Mouse (Mus musculus): ENCODE data around the gene Sphk2. TPM values are rescaled to one million over a fixed set of nuclear protein-coding genes. Genes with fewer than 3 reads are reported as not detected.

Sphk2 gene
- polyA plus RNA-seq, 1 experiment from 2014 or later: 24.4 TPM

- no peak overlapping the region for H3K4me3 ChIP-seq (ENCODE audit: low read depth, low read length)
- ATAC-seq (ENCODE audit: insufficient number of reproducible peaks, insufficient read depth, low FRiP score, low read depth): no peak
- no peak overlapping the region for H3K4me2 ChIP-seq (replicated peaks; ENCODE audit: low read depth, low read length)
- no peaks in the 10 kb centered on the region for H3K9me3 ChIP-seq (ENCODE audit: control insufficient read depth, low read depth, low read length)
- no peak overlapping the region for H3K9ac ChIP-seq (replicated peaks; ENCODE audit: low read depth, low read length)
- H3K27me3 ChIP-seq (ENCODE audit: control insufficient read depth, insufficient read depth, low read length): no peaks in the 10 kb centered on the region
- 90% methylated on average over 24 of the region's 24 CpGs for WGBS
- peaks cover 40% of the 10 kb centered on the region for H3K4me1 ChIP-seq (ENCODE audit: control insufficient read depth, insufficient read depth, low read length)
- H3K36me3 ChIP-seq (ENCODE audit: control insufficient read depth, insufficient read depth, low read length): peaks cover 41% of the 10 kb centered on the region
- H3K27ac ChIP-seq (ENCODE audit: low read length): no peak overlapping the region
Measured at GRCm38 (mm10) chr7:45711316-45712021, 6.3 kb downstream of the Sphk2 start.

- H3K27ac ChIP-seq (ENCODE audit: low read length): no peak overlapping the region
- peaks cover 32% of the 10 kb centered on the region for H3K4me1 ChIP-seq (ENCODE audit: control insufficient read depth, insufficient read depth, low read length)
- H3K4me2 ChIP-seq (replicated peaks; ENCODE audit: low read depth, low read length): no peak overlapping the region
- no peak overlapping the region for H3K4me3 ChIP-seq (ENCODE audit: low read depth, low read length)
- no peak for ATAC-seq (ENCODE audit: insufficient number of reproducible peaks, insufficient read depth, low FRiP score, low read depth)
- H3K27me3 ChIP-seq (ENCODE audit: control insufficient read depth, insufficient read depth, low read length): no peaks in the 10 kb centered on the region
- peaks cover 41% of the 10 kb centered on the region for H3K36me3 ChIP-seq (ENCODE audit: control insufficient read depth, insufficient read depth, low read length)
- no peak overlapping the region for H3K9ac ChIP-seq (replicated peaks; ENCODE audit: low read depth, low read length)
- H3K9me3 ChIP-seq (ENCODE audit: control insufficient read depth, low read depth, low read length): no peaks in the 10 kb centered on the region
- whole genome bisulfite sequencing: 88% methylated on average over 20 of the region's 20 CpGs
Measured at GRCm38 (mm10) chr7:45710477-45711191, 7.2 kb downstream of the Sphk2 start.

DNA sequence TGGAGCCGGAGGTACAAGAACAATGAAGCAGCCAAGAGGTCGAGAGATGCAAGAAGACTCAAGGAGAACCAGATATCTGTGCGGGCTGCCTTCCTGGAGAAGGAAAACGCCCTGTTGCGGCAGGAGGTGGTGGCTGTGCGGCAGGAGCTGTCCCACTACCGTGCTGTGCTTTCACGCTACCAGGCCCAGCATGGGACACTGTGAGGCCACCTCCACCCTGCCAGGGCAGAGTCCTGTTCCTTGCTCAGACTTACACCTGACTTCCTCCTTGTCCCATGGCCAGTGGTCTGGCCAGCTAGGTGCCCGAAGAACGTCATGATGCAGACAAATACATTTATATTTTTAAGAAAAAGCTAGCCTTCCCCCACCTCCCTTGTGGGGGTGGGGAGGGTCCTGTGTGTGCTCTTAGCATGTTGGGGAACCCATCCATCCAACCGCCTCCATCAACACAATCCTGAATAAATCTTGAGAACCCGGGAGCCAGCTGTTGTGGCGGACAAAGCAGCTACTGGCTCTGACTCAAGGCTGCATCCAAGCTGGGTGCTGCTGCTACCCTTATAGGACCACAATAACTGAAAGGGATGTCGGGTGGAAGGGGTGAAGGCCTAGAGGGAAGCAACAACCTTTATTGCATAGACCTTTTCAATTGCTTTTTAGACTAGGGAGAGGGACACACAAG, 8.0 kb downstream of the Sphk2 start:
- Histone ChIP-seq H3K4me3 (ENCODE audit: low read depth, low read length) (no peak overlapping the region), H3K27me3 (ENCODE audit: control insufficient read depth, insufficient read depth, low read length) (no peaks in the 10 kb centered on the region), H3K4me2 (replicated peaks; ENCODE audit: low read depth, low read length) (no peak overlapping the region), H3K27ac (ENCODE audit: low read length) (no peak overlapping the region), H3K4me1 (ENCODE audit: control insufficient read depth, insufficient read depth, low read length) (peaks cover 29% of the 10 kb centered on the region), H3K36me3 (ENCODE audit: control insufficient read depth, insufficient read depth, low read length) (peaks cover 41% of the 10 kb centered on the region), H3K9ac (replicated peaks; ENCODE audit: low read depth, low read length) (no peak overlapping the region), H3K9me3 (ENCODE audit: control insufficient read depth, low read depth, low read length) (no peaks in the 10 kb centered on the region)
- 74% methylated on average over 14 of the region's 14 CpGs for WGBS
- ATAC-seq (ENCODE audit: insufficient number of reproducible peaks, insufficient read depth, low FRiP score, low read depth): no peak

DNA sequence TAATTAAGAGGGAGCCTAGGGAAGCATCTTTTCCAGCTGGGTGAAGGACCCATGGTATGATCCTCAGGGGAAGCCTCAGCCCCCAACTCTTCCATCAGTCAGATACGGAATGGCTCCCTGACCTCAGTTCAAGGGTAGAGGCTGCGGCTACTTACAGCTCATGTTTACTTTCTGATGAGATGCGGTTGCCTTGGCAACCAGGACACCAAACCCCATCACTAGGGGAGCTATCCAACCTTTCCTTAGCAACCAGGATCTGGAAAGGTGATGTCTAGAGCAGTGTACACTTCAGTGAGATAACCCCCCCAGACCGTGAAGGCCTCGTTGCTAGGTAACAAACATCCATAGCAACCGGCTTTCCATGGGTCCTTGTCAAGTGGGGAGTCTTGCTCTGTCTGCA, 8.8 kb downstream of the Sphk2 start:
- no peak overlapping the region for H3K27ac ChIP-seq (ENCODE audit: low read length)
- H3K4me2 ChIP-seq (replicated peaks; ENCODE audit: low read depth, low read length): no peak overlapping the region; the same call in 1 of the 2 replicates

DNA sequence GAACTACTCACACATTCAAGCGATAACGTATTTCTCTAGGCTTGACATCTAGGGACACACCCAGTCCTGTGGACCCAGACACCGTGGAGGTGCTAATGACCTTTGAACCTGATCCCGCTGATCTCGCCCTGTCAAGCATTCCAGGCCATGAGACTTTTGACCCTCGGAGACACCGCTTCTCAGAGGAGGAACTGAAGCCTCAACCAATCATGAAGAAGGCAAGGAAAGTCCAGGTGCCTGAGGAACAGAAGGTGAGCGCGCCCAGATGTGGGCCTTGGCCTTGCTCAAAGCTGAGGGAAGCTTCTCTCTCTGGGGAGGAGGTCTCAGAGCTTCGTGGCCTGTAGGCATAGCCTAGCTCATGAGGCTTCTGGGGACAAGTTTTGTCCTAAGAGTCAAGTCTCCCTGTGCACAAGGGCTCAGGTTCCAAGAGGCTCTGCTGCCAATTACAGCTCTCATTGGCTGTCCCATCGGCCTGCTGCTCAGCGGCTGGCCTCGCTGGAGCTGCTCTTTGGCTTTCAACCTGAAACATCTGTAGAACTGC, 9.5 kb downstream of the Sphk2 start:
- H3K9ac ChIP-seq (replicated peaks; ENCODE audit: low read depth, low read length): 0 out of 2 replicates have a peak overlapping the region, but pooled peaks have one; percentile 6
- H3K4me3 ChIP-seq (ENCODE audit: low read depth, low read length): 0 out of 2 replicates have a peak overlapping the region, but pooled peaks have one; percentile 74
- no peak for ATAC-seq (ENCODE audit: insufficient number of reproducible peaks, insufficient read depth, low FRiP score, low read depth)
- H3K4me1 ChIP-seq (ENCODE audit: control insufficient read depth, insufficient read depth, low read length): peaks cover 24% of the 10 kb centered on the region
- H3K27me3 ChIP-seq (ENCODE audit: control insufficient read depth, insufficient read depth, low read length): no peaks in the 10 kb centered on the region
- no peaks in the 10 kb centered on the region for H3K9me3 ChIP-seq (ENCODE audit: control insufficient read depth, low read depth, low read length)
- peak overlapping the region; percentile 74; the same call in 1 of the 2 replicates for H3K27ac ChIP-seq (ENCODE audit: low read length)
- peaks cover 36% of the 10 kb centered on the region for H3K36me3 ChIP-seq (ENCODE audit: control insufficient read depth, insufficient read depth, low read length)
- H3K4me2 ChIP-seq (replicated peaks; ENCODE audit: low read depth, low read length): peak overlapping the region; percentile 96
- WGBS: 35% methylated on average over 13 of the region's 13 CpGs

More for the DNA sequence above, 8.8 kb downstream of the Sphk2 start:
- Histone ChIP-seq H3K27me3 (ENCODE audit: control insufficient read depth, insufficient read depth, low read length) (no peaks in the 10 kb centered on the region), H3K4me1 (ENCODE audit: control insufficient read depth, insufficient read depth, low read length) (peaks cover 24% of the 10 kb centered on the region), H3K4me3 (ENCODE audit: low read depth, low read length) (no peak overlapping the region), H3K9me3 (ENCODE audit: control insufficient read depth, low read depth, low read length) (no peaks in the 10 kb centered on the region), H3K36me3 (ENCODE audit: control insufficient read depth, insufficient read depth, low read length) (peaks cover 41% of the 10 kb centered on the region), H3K9ac (replicated peaks; ENCODE audit: low read depth, low read length) (no peak overlapping the region)
- ATAC-seq (ENCODE audit: insufficient number of reproducible peaks, insufficient read depth, low FRiP score, low read depth): no peak
- 34% methylated on average over 6 of the region's 6 CpGs for WGBS

DNA sequence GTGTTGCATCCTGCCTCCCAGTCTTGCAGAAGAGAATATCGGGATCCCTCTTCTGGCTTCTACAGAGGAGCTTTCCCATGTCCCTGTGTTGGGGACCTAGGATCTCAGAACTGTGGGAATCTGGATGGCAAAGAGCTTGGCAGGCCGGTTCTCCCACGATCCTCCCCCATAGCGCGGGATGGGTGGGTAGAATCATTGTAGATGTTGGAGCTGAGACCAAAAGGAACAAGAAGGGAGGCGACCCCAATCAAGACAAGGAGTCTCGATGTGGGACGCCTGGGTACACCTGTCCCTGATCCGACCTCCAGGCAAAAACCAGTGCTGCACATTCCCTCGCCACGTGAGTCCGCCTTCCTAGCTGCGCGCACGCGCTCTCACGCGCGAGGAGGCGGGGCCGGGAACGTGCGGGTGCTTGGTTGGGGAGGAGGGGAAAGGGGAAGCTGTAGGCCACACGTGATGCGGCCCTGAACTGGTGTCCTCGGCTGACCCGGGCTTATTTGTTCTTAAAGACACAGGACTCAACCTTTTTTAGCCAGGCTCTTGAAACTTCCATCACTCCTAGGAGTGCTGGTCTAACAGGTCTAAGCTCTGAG, 10.3 kb downstream of the Sphk2 start:
- no peaks in the 10 kb centered on the region for H3K9me3 ChIP-seq (ENCODE audit: control insufficient read depth, low read depth, low read length)
- H3K4me3 ChIP-seq (ENCODE audit: low read depth, low read length): peak overlapping the region; percentile 74
- peaks cover 28% of the 10 kb centered on the region for H3K36me3 ChIP-seq (ENCODE audit: control insufficient read depth, insufficient read depth, low read length)
- H3K27me3 ChIP-seq (ENCODE audit: control insufficient read depth, insufficient read depth, low read length): no peaks in the 10 kb centered on the region
- peak overlapping the region; percentile 96 for H3K4me2 ChIP-seq (replicated peaks; ENCODE audit: low read depth, low read length)
- peak; percentile 8; the same call in 1 of the 2 replicates for ATAC-seq (ENCODE audit: insufficient number of reproducible peaks, insufficient read depth, low FRiP score, low read depth)
- 1% methylated on average over 27 of the region's 27 CpGs for WGBS
- peaks cover 22% of the 10 kb centered on the region for H3K4me1 ChIP-seq (ENCODE audit: control insufficient read depth, insufficient read depth, low read length)
- peak overlapping the region; percentile 74 for H3K27ac ChIP-seq (ENCODE audit: low read length)
- peak overlapping the region; percentile 73; the same call in 1 of the 2 replicates for H3K9ac ChIP-seq (replicated peaks; ENCODE audit: low read depth, low read length)

- ATAC-seq (ENCODE audit: insufficient number of reproducible peaks, insufficient read depth, low FRiP score, low read depth): 0 out of 2 replicates have a peak, but pooled peaks have one; percentile 4
- H3K27ac ChIP-seq (ENCODE audit: low read length): peak overlapping the region; percentile 74
- no peaks in the 10 kb centered on the region for H3K27me3 ChIP-seq (ENCODE audit: control insufficient read depth, insufficient read depth, low read length)
- H3K9me3 ChIP-seq (ENCODE audit: control insufficient read depth, low read depth, low read length): no peaks in the 10 kb centered on the region
- WGBS: 1% methylated on average over 45 of the region's 45 CpGs
- H3K9ac ChIP-seq (replicated peaks; ENCODE audit: low read depth, low read length): peak overlapping the region; percentile 73
- H3K4me2 ChIP-seq (replicated peaks; ENCODE audit: low read depth, low read length): peak overlapping the region; percentile 96
- peaks cover 22% of the 10 kb centered on the region for H3K36me3 ChIP-seq (ENCODE audit: control insufficient read depth, insufficient read depth, low read length)
- H3K4me3 ChIP-seq (ENCODE audit: low read depth, low read length): peak overlapping the region; percentile 74
- H3K4me1 ChIP-seq (ENCODE audit: control insufficient read depth, insufficient read depth, low read length): peaks cover 22% of the 10 kb centered on the region
Measured at GRCm38 (mm10) chr7:45706721-45707241, 11.0 kb downstream of the Sphk2 start.
